Mouse (Mus musculus): ENCODE results near the gene Rab3c. TPM values are rescaled to one million over a fixed set of nuclear protein-coding genes. Genes with fewer than 3 reads are reported as not detected.

The Rab3c gene
- polyA plus RNA-seq, 1 experiment = 0.41 TPM

GRCm38 (mm10) chr13:110066674-110067073 is 214.1 kb downstream of the Rab3c start:
- no peaks in the 10 kb centered on the region for H3K36me3 ChIP-seq (ENCODE audit: control insufficient read depth, insufficient read depth, low read length)
- H3K27ac ChIP-seq (ENCODE audit: insufficient read depth, low read depth, low read length) = no peak overlapping the region
- H3K27me3 ChIP-seq (ENCODE audit: control insufficient read depth, insufficient read depth, low read length) = no peaks in the 10 kb centered on the region
- H3K4me1 ChIP-seq (ENCODE audit: control insufficient read depth, insufficient read depth, insufficient read length, low read length) = no peaks in the 10 kb centered on the region
- H3K4me3 ChIP-seq (ENCODE audit: low read depth, low read length) = no peak overlapping the region
- TF ChIP-seq POLR2A (IDR thresholded peaks at IDR 0.05; ENCODE audit: low read depth, low read length) (no peak), CTCF (IDR thresholded peaks at IDR 0.05; ENCODE audit: extremely low read depth, insufficient read length, insufficient replicate concordance, low read depth, low read length) (no peak)
- WGBS = 82% methylated on average over 2 of the region's 2 CpGs

GRCm38 (mm10) chr13:110062835-110063411 is 217.9 kb downstream of the Rab3c start:
- H3K27ac ChIP-seq (ENCODE audit: insufficient read depth, low read depth, low read length) = no peak overlapping the region
- H3K4me1 ChIP-seq (ENCODE audit: control insufficient read depth, insufficient read depth, insufficient read length, low read length) = no peaks in the 10 kb centered on the region
- H3K4me3 ChIP-seq (ENCODE audit: low read depth, low read length) = no peak overlapping the region
- H3K36me3 ChIP-seq (ENCODE audit: control insufficient read depth, insufficient read depth, low read length) = no peaks in the 10 kb centered on the region
- no peaks in the 10 kb centered on the region for H3K27me3 ChIP-seq (ENCODE audit: control insufficient read depth, insufficient read depth, low read length)
- 13% methylated on average over 9 of the region's 9 CpGs for WGBS
- no peak for TF ChIP-seq POLR2A (IDR thresholded peaks at IDR 0.05; ENCODE audit: low read depth, low read length)
- no peak for TF ChIP-seq CTCF (IDR thresholded peaks at IDR 0.05; ENCODE audit: extremely low read depth, insufficient read length, insufficient replicate concordance, low read depth, low read length)

- H3K27ac ChIP-seq (ENCODE audit: insufficient read depth, low read depth, low read length) = no peak overlapping the region
- TF ChIP-seq CTCF (IDR thresholded peaks at IDR 0.05; ENCODE audit: extremely low read depth, insufficient read length, insufficient replicate concordance, low read depth, low read length) (no peak), POLR2A (IDR thresholded peaks at IDR 0.05; ENCODE audit: low read depth, low read length) (no peak)
- H3K4me1 ChIP-seq (ENCODE audit: control insufficient read depth, insufficient read depth, insufficient read length, low read length) = no peaks in the 10 kb centered on the region
- 29% methylated on average over 8 of the region's 8 CpGs for WGBS
- no peaks in the 10 kb centered on the region for H3K36me3 ChIP-seq (ENCODE audit: control insufficient read depth, insufficient read depth, low read length)
- no peak overlapping the region for H3K4me3 ChIP-seq (ENCODE audit: low read depth, low read length)
- no peaks in the 10 kb centered on the region for H3K27me3 ChIP-seq (ENCODE audit: control insufficient read depth, insufficient read depth, low read length)
Observed at GRCm38 (mm10) chr13:110062288-110062687, 218.5 kb downstream of the Rab3c start.

DNA sequence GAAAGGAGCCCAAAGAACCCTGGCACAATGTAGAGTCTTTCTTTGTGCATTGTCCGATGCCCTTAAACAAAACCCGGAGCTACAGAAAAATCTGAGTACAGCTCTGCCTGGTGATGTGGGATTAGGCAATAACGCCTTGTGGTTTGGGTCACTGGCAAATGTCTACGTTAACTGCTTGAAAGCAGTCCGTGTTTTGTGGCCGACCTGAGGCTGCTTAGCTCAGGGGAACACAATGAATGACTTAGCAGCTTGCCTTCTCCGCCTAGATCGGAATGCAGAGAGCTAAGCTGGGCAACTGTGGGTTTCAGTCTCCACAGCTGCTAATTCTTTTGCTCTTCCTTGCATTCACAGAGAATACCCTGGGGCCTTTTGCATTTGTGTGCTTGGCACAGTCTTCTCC is 226.3 kb downstream of the Rab3c start:
- whole genome bisulfite sequencing = 76% methylated on average over 8 of the region's 8 CpGs
- H3K27me3 ChIP-seq (ENCODE audit: control insufficient read depth, insufficient read depth, low read length) = no peaks in the 10 kb centered on the region

GRCm38 (mm10) chr13:110048767-110049434 is 231.9 kb downstream of the Rab3c start:
- H3K27ac ChIP-seq (ENCODE audit: insufficient read depth, low read depth, low read length) = no peak overlapping the region
- no peaks in the 10 kb centered on the region for H3K36me3 ChIP-seq (ENCODE audit: control insufficient read depth, insufficient read depth, low read length)
- WGBS = 45% methylated on average over 5 of the region's 5 CpGs
- no peak for TF ChIP-seq CTCF (IDR thresholded peaks at IDR 0.05; ENCODE audit: extremely low read depth, insufficient read length, insufficient replicate concordance, low read depth, low read length)
- no peak for TF ChIP-seq POLR2A (IDR thresholded peaks at IDR 0.05; ENCODE audit: low read depth, low read length)
- H3K4me1 ChIP-seq (ENCODE audit: control insufficient read depth, insufficient read depth, insufficient read length, low read length) = no peaks in the 10 kb centered on the region
- H3K4me3 ChIP-seq (ENCODE audit: low read depth, low read length) = no peak overlapping the region
- no peaks in the 10 kb centered on the region for H3K27me3 ChIP-seq (ENCODE audit: control insufficient read depth, insufficient read depth, low read length)

More for the DNA sequence above, 226.3 kb downstream of the Rab3c start:
- TF ChIP-seq POLR2A (IDR thresholded peaks at IDR 0.05; ENCODE audit: low read depth, low read length) (no peak), CTCF (IDR thresholded peaks at IDR 0.05; ENCODE audit: extremely low read depth, insufficient read length, insufficient replicate concordance, low read depth, low read length) (no peak)
- H3K36me3 ChIP-seq (ENCODE audit: control insufficient read depth, insufficient read depth, low read length) = no peaks in the 10 kb centered on the region
- H3K4me3 ChIP-seq (ENCODE audit: low read depth, low read length) = no peak overlapping the region
- no peaks in the 10 kb centered on the region for H3K4me1 ChIP-seq (ENCODE audit: control insufficient read depth, insufficient read depth, insufficient read length, low read length)
- no peak overlapping the region for H3K27ac ChIP-seq (ENCODE audit: insufficient read depth, low read depth, low read length)

DNA sequence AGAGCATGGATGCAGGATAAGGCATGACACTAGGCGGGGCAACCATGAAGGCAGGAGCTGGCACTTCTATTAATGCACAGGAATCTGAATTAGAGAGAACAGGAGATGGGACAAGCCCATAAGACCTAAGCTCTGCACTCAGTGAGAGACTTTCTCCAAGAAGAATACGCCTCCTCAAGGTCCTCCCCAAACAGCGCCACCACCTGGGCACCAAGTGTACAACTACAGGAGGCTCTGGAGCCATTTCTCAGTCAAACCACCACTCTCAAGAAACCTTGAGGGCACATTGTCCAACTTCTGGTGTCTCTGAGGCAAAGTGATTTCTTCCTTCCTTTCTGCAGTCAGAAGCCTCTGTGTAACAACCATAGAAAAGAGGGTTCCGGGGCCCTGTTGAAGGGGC is 236.4 kb downstream of the Rab3c start:
- H3K4me3 ChIP-seq (ENCODE audit: low read depth, low read length) = no peak overlapping the region
- H3K36me3 ChIP-seq (ENCODE audit: control insufficient read depth, insufficient read depth, low read length) = no peaks in the 10 kb centered on the region
- no peaks in the 10 kb centered on the region for H3K27me3 ChIP-seq (ENCODE audit: control insufficient read depth, insufficient read depth, low read length)
- no peak overlapping the region for H3K27ac ChIP-seq (ENCODE audit: insufficient read depth, low read depth, low read length)
- WGBS = 69% methylated on average over 4 of the region's 4 CpGs
- no peaks in the 10 kb centered on the region for H3K4me1 ChIP-seq (ENCODE audit: control insufficient read depth, insufficient read depth, insufficient read length, low read length)
- TF ChIP-seq CTCF (IDR thresholded peaks at IDR 0.05; ENCODE audit: extremely low read depth, insufficient read length, insufficient replicate concordance, low read depth, low read length) (no peak), POLR2A (IDR thresholded peaks at IDR 0.05; ENCODE audit: low read depth, low read length) (no peak)

- H3K27ac ChIP-seq (ENCODE audit: insufficient read depth, low read depth, low read length) = no peak overlapping the region
- H3K4me3 ChIP-seq (ENCODE audit: low read depth, low read length) = no peak overlapping the region
- H3K36me3 ChIP-seq (ENCODE audit: control insufficient read depth, insufficient read depth, low read length) = no peaks in the 10 kb centered on the region
- TF ChIP-seq CTCF (IDR thresholded peaks at IDR 0.05; ENCODE audit: extremely low read depth, insufficient read length, insufficient replicate concordance, low read depth, low read length) (no peak), POLR2A (IDR thresholded peaks at IDR 0.05; ENCODE audit: low read depth, low read length) (no peak)
- no peaks in the 10 kb centered on the region for H3K4me1 ChIP-seq (ENCODE audit: control insufficient read depth, insufficient read depth, insufficient read length, low read length)
- 85% methylated on average over 3 of the region's 3 CpGs for WGBS
- no peaks in the 10 kb centered on the region for H3K27me3 ChIP-seq (ENCODE audit: control insufficient read depth, insufficient read depth, low read length)
Observed at GRCm38 (mm10) chr13:110039779-110040498, 240.9 kb downstream of the Rab3c start.
